Mouse (Mus musculus) testis, adult 2 months (tissue): ENCODE measurements around the gene Tex29. TPM values are rescaled to one million over a fixed set of nuclear protein-coding genes. Genes with fewer than 3 reads are reported as not detected.

Experiments used
- H3K27ac ChIP-seq: fragments of 200-500 bp; 2 replicates; pipeline ENCODE4 v1.5.1; 2012; ENCODE audit warnings: low read depth, low read length; ENCODE audit not compliant: control insufficient read depth, insufficient read depth
- H3K27me3 ChIP-seq: fragments of 200-500 bp; 2 replicates; pipeline ENCODE4 v1.6.1; 2012; ENCODE audit warnings: mild to moderate bottlenecking, low read length, moderate library complexity; ENCODE audit not compliant: control insufficient read depth, insufficient read depth
- H3K36me3 ChIP-seq: fragments of 200-500 bp; 2 replicates; pipeline ENCODE4 v1.6.1; 2012; ENCODE audit warnings: mild to moderate bottlenecking, low read length; ENCODE audit not compliant: control insufficient read depth, insufficient read depth
- H3K4me1 ChIP-seq: fragments of 200-500 bp; 2 replicates; pipeline ENCODE4 v1.6.1; 2012; ENCODE audit warnings: low read length; ENCODE audit not compliant: control insufficient read depth, insufficient read depth
- H3K4me3 ChIP-seq: fragments of 200-500 bp; 2 replicates; pipeline ENCODE4 v1.5.1; 2012; ENCODE audit warnings: low read depth, mild to moderate bottlenecking, low read length, moderate library complexity, mixed read lengths; ENCODE audit not compliant: control insufficient read depth
- CTCF ChIP-seq: fragments of 200-500 bp; IDR thresholded peaks from 2 replicates; pipeline ENCODE4 v1.5.1; 2012; ENCODE audit warnings: low read depth, mild to moderate bottlenecking, inconsistent platforms, low read length, moderate library complexity; ENCODE audit not compliant: control insufficient read depth, insufficient read depth, insufficient replicate concordance
- POLR2A ChIP-seq: fragments of 200-500 bp; IDR thresholded peaks from 2 replicates; pipeline ENCODE4 v1.6.1; 2012; ENCODE audit warnings: low read depth, mild to moderate bottlenecking, inconsistent platforms, low read length, moderate library complexity; ENCODE audit not compliant: control insufficient read depth
- polyA plus RNA-seq: library from polyadenylated mRNA; depleted of rRNA; stranded (reverse); fragments of >200 nt; gene quantifications from 2 replicates; pipeline ENCODE4 v1.2.3, GENCODE M21; 2012

Tex29 gene
- polyA plus RNA-seq, 1 experiment, result 190 TPM

DNA sequence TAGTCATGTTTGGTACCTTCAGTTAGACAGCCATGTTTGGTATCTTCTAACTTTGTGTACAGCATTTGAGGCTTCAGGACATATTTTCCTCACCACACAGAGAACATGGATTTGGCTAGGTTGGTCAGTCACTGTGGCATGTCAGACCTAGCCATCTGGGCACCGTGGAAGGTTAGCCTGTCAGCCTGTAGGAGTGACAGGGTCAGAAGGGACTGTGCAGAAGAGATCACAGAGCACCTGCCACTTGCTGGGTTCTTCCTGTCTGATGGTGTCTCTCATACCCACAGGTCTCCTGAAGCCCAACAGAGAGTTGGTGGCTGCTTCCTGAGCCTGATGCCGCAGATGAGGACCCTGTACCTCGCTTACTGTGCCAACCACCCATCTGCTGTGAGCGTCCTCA lies 35.4 kb upstream of the Tex29 start:
- Histone ChIP-seq H3K4me3 (no peak overlapping the region), H3K27me3 (no peaks in the 10 kb centered on the region), H3K27ac (no peak overlapping the region), H3K4me1 (no peaks in the 10 kb centered on the region), H3K36me3 (peaks cover 3% of the 10 kb centered on the region; the same call in 1 of the 2 replicates)
- TF ChIP-seq POLR2A (no peak), CTCF (no peak)

DNA sequence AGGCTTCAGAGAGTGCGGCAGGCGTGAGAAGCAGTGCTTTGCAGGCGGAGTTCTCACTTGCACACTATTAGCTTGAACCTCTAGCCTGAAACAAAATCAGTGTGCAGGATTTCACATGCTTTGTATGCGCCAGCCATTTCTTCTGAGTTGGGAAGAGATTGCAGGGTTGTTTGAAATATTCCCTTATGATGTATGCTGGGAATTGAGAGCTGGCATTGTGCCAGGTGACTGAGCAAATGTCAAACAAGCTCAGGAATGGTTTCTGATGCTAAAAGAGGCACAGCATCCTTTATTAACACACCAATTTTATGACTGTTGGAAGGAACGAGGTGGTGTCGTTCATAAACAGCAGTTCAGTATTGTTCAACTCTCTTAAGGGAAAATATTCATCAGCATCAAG lies 34.0 kb upstream of the Tex29 start:
- H3K4me1 ChIP-seq, result no peaks in the 10 kb centered on the region
- H3K36me3 ChIP-seq, result peaks cover 3% of the 10 kb centered on the region; the same call in 1 of the 2 replicates
- no peaks in the 10 kb centered on the region for H3K27me3 ChIP-seq
- TF ChIP-seq CTCF (no peak), POLR2A (no peak)
- H3K27ac ChIP-seq, result no peak overlapping the region
- H3K4me3 ChIP-seq, result no peak overlapping the region

DNA sequence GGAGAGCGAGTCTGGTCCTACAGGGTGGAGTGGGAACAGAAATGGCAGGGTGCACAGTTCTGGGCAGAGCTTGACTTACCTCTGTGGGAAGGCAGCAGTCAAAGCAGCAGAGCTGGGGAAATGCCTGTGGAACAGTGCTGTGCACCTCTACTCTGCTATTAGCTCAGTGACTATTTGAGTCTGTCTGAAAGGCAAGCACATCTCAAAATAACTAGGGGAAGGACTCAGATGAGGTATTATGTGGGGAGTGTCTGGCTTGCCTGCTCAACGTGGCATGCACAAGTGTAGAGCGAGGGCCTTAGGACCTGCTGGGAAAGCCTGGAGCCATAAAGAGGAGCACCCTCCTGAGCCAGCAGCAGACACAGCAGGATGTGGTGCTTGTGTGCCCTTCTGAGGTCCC lies 32.9 kb upstream of the Tex29 start:
- no peak for TF ChIP-seq POLR2A
- TF ChIP-seq CTCF, result no peak
- H3K27me3 ChIP-seq, result no peaks in the 10 kb centered on the region
- peaks cover 3% of the 10 kb centered on the region; the same call in 1 of the 2 replicates for H3K36me3 ChIP-seq
- no peak overlapping the region for H3K27ac ChIP-seq
- no peak overlapping the region for H3K4me3 ChIP-seq
- no peaks in the 10 kb centered on the region for H3K4me1 ChIP-seq

DNA sequence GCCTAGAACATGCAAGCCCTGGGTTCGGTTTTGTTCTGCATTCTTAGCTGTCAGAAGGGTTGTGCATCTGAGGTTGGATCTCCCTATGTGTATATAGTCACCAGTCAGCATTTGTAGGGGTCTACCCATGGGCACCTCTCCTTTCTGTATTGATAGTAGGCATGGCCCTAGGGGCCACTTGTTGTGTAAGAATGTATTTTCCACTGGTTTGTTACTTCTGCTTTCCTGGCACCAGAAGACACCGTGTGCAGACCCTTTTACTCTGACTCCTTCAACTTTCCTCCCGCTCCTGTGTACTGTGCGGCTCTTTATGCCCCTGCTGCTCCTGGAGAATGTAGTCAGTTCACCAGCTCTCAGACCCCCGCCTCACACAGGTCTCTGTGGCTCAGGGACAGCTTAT lies 32.2 kb upstream of the Tex29 start:
- Histone ChIP-seq H3K27ac (no peak overlapping the region), H3K4me3 (no peak overlapping the region), H3K27me3 (no peaks in the 10 kb centered on the region), H3K36me3 (peaks cover 3% of the 10 kb centered on the region; the same call in 1 of the 2 replicates), H3K4me1 (no peaks in the 10 kb centered on the region)
- TF ChIP-seq CTCF (no peak), POLR2A (no peak)

DNA sequence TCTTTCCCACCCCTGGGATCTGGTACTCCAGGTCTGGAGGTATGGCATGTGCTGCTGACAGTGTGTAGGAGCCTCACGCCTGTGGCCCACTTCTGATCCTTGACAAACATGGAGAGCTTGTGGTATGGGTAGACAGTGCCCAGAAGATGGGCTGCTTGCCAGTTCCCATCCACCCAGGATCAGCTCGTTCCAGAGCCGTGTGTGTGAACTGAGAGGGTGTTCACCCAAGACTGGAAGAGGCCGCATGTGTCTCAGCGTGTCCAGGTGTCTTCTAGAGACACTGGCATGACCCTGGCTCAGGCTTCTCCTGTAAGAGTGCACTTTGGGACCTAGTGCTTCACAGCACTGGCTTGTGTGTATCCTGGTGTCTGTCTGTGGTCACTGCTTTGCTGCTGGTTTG lies 29.8 kb upstream of the Tex29 start:
- H3K4me3 ChIP-seq, result no peak overlapping the region
- H3K27ac ChIP-seq, result no peak overlapping the region
- H3K36me3 ChIP-seq, result peaks cover 4% of the 10 kb centered on the region
- no peaks in the 10 kb centered on the region for H3K4me1 ChIP-seq
- TF ChIP-seq POLR2A, result no peak
- TF ChIP-seq CTCF, result no peak
- H3K27me3 ChIP-seq, result no peaks in the 10 kb centered on the region

DNA sequence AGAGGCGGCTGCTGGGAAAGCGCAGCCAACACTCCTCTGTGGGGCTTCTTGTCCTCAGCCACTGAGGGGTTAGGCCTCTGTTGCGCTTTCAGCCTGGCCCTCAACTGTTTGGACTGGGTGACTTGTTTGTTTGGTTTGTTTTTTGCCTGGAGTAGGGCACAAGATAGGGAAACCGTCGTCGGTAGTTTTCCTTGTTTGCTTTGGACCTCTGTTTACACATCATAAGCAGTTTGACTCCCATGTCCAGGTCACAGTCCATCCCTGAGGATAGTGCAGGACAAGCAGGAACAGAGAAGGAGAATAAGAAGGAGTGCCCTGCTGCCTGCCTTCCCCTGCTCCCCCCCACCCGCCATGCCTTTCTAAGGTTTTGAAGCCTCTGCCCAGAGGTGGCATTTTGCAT lies 26.5 kb upstream of the Tex29 start:
- no peak overlapping the region for H3K4me3 ChIP-seq
- H3K4me1 ChIP-seq, result no peaks in the 10 kb centered on the region
- H3K27me3 ChIP-seq, result no peaks in the 10 kb centered on the region
- no peak overlapping the region for H3K27ac ChIP-seq
- TF ChIP-seq CTCF (no peak), POLR2A (no peak)
- H3K36me3 ChIP-seq, result peaks cover 4% of the 10 kb centered on the region

DNA sequence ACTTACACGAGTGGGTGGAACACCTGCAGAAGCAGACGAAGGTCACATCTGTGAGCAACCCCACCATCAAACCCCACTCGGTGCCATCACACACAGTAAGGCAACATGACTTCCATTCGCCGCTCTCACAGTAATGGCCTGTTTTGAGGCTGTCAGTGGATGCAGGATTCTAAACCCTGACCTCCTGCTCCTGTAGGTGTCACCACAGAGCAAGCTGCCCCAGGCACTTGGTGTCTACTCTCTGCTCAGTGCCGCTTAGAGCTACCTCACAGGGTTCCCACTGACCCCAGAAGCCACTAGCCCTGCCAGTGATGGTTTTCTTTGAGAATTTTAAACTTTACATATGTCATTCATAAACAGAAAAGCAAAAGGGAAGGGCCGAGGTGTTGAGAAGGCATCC lies 25.1 kb upstream of the Tex29 start:
- Histone ChIP-seq H3K36me3 (peaks cover 3% of the 10 kb centered on the region), H3K27me3 (no peaks in the 10 kb centered on the region), H3K4me3 (no peak overlapping the region), H3K4me1 (no peaks in the 10 kb centered on the region), H3K27ac (no peak overlapping the region)
- TF ChIP-seq CTCF (peak; percentile 24; the same call in 1 of the 2 replicates), POLR2A (no peak)

DNA sequence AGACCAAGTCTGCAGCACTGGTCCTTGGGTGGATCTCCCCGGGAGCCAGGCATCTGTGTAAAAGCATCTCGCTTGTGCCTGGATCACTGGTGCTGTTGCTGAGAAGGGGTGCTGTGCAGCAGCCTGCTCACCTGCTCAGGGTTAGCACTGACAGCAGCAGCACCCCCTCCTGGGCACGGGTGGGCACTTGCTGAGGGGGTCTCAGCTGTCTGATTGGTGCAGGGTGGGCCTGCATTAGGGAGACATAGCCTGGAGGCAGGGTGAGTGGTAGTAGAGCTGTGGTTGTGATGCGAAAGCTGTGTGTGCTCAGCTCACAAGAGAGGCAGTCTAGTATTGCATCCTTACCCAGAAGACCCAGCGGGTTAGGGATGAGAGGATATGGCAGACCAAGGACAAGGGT lies 20.1 kb upstream of the Tex29 start:
- Histone ChIP-seq H3K27me3 (no peaks in the 10 kb centered on the region), H3K4me1 (peaks cover under 1% of the 10 kb centered on the region; the same call in 1 of the 2 replicates), H3K4me3 (no peak overlapping the region), H3K36me3 (peaks cover 3% of the 10 kb centered on the region), H3K27ac (no peak overlapping the region)
- TF ChIP-seq POLR2A, result no peak
- TF ChIP-seq CTCF, result no peak
